Mouse (Mus musculus) MEL (cell line): ENCODE results near the gene Wdpcp.

Experiments
- E2F4 ChIP-seq: IDR thresholded peaks from 2 replicates; pipeline ENCODE4 v1.6.1; 2011; ENCODE audit warnings: low read depth, low read length, improper control_type of control experiment, borderline replicate concordance
- EP300 ChIP-seq, 2 experiments: IDR thresholded peaks; 2 replicates each; pipeline ENCODE4 v1.6.1; 2011; ENCODE audit warnings: improper control_type of control experiment in 2 of 2, low read length in 2 of 2, low read depth in 1 of 2, mild to moderate bottlenecking in 1 of 2
- GABPA ChIP-seq: IDR thresholded peaks from 2 replicates; pipeline ENCODE4 v1.6.1; 2012; ENCODE audit warnings: low read depth, mild to moderate bottlenecking, inconsistent platforms, low read length, improper control_type of control experiment, moderate library complexity
- USF1 ChIP-seq: IDR thresholded peaks from 2 replicates; pipeline ENCODE4 v1.6.1; 2014; ENCODE audit warnings: low read depth, mild to moderate bottlenecking, inconsistent platforms, low read length, improper control_type of control experiment, moderate library complexity

GRCm38 (mm10) chr11:21602497-21602896 is 30.5 kb downstream of the Wdpcp start:
- TF ChIP-seq USF1: no peak
- no peak for TF ChIP-seq GABPA
- no peak for TF ChIP-seq E2F4
- no peak for TF ChIP-seq EP300 (IDR thresholded peaks at IDR 0.05; ENCODE audit: low read depth in 1 of 2, low read length in 2 of 2)
